Mouse (Mus musculus): ENCODE results near the gene Fmnl2. TPM values are rescaled to one million over a fixed set of nuclear protein-coding genes. Genes with fewer than 3 reads are reported as not detected.

Fmnl2 gene
- total and polyA plus RNA-seq, 2 experiments = 0.94 to 4.4 TPM

DNA sequence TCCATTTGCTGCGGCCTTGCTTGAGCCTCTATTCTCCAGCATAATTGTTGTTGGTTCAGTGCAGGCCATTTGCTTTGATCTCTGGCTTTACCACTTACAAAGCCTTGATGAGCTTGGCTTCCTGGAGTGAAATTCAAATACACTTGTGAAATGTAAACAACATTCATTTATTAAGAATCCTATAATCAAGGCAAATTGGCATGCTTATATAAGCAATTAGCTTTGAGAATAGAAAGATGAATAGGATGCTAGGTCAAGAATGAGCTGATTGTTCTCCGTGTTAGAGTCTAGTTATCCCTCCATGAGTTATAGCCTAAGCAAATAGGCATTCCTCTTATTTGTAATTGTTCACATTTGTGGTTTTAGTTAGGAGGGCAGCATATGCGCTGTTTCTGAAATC, 8.5 kb downstream of the Fmnl2 start:
- Histone ChIP-seq H3K27ac (replicated peaks; ENCODE audit: insufficient read depth, low read depth, low read length) (no peak overlapping the region), H3K4me1 (ENCODE audit: control insufficient read depth, insufficient read depth, low read length) (no peaks in the 10 kb centered on the region), H3K79me2 (ENCODE audit: control insufficient read depth, insufficient read depth, low read length) (peaks cover 11% of the 10 kb centered on the region; the same call in 1 of the 2 replicates), H3K9ac (ENCODE audit: low read depth, low read length) (no peak overlapping the region), H3K36me3 (ENCODE audit: control insufficient read depth, insufficient read depth, low read length) (no peaks in the 10 kb centered on the region), H3K27me3 (ENCODE audit: control insufficient read depth, insufficient read depth, low read length) (no peaks in the 10 kb centered on the region), H3K4me3 (ENCODE audit: insufficient read depth, low read depth, low read length) (no peak overlapping the region)
- WGBS = 93% methylated on average over 3 of the region's 3 CpGs
- TF ChIP-seq CTCF (IDR thresholded peaks at IDR 0.05; ENCODE audit: low read depth, low read length) (no peak), POLR2A (IDR thresholded peaks at IDR 0.05; ENCODE audit: extremely low read depth, insufficient read depth, low read length) (no peak)
- no peak for DNase-seq (ENCODE audit: extremely low read depth, low read depth, low spot score)

DNA sequence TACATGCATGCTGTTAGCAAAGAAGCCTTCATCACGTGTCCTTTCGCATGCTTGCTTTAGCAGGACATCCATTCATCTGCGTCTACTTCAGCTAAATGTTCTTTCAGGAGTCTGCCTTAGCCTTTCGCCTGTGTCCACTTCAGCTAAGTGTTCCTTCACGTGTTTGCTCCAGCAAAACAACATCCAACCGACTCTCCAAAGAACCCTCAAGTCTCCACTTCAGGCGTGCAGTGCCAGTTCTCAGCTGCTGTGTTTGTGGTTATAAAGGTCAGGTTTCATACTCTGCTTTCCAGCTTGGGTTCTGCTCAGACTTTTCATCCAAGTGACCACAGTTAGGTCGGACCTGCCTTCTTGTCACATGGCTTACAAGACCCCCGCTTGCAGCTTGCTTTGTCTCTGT, 10.1 kb downstream of the Fmnl2 start:
- TF ChIP-seq POLR2A (IDR thresholded peaks at IDR 0.05; ENCODE audit: extremely low read depth, insufficient read depth, low read length) (no peak), CTCF (IDR thresholded peaks at IDR 0.05; ENCODE audit: low read depth, low read length) (no peak)
- peaks cover 7% of the 10 kb centered on the region; the same call in 1 of the 2 replicates for H3K79me2 ChIP-seq (ENCODE audit: control insufficient read depth, insufficient read depth, low read length)
- no peak overlapping the region for H3K9ac ChIP-seq (ENCODE audit: low read depth, low read length)
- no peaks in the 10 kb centered on the region for H3K27me3 ChIP-seq (ENCODE audit: control insufficient read depth, insufficient read depth, low read length)
- H3K4me1 ChIP-seq (ENCODE audit: control insufficient read depth, insufficient read depth, low read length) = peaks cover 2% of the 10 kb centered on the region; the same call in 1 of the 2 replicates
- H3K27ac ChIP-seq (replicated peaks; ENCODE audit: insufficient read depth, low read depth, low read length) = no peak overlapping the region
- H3K4me3 ChIP-seq (ENCODE audit: insufficient read depth, low read depth, low read length) = no peak overlapping the region
- H3K36me3 ChIP-seq (ENCODE audit: control insufficient read depth, insufficient read depth, low read length) = no peaks in the 10 kb centered on the region
- WGBS = 84% methylated on average over 9 of the region's 9 CpGs
- DNase-seq (ENCODE audit: extremely low read depth, low read depth, low spot score) = no peak

DNA sequence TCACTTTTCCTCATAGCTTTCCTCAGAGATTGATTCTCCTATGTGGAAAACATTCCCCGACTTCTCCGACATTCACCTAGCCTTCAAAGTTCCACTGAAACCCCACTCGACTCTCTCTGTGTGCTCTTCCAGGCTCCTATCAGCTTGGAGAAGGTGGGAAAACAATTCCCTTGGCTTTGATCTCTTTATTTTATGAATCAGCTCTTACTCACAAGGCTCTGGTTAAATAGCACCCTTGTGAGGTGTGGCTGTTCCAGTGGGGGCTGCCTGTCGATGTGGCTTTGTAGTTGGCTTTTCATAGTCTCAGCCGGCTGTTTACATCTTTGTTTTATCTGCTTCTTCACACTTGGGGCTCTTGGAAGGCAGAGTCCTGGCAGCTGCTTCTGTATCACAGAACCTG, 10.5 kb downstream of the Fmnl2 start:
- WGBS = 66% methylated on average over 5 of the region's 5 CpGs
- Histone ChIP-seq H3K4me3 (ENCODE audit: insufficient read depth, low read depth, low read length) (no peak overlapping the region), H3K36me3 (ENCODE audit: control insufficient read depth, insufficient read depth, low read length) (no peaks in the 10 kb centered on the region), H3K27ac (replicated peaks; ENCODE audit: insufficient read depth, low read depth, low read length) (no peak overlapping the region), H3K27me3 (ENCODE audit: control insufficient read depth, insufficient read depth, low read length) (no peaks in the 10 kb centered on the region), H3K79me2 (ENCODE audit: control insufficient read depth, insufficient read depth, low read length) (peaks cover 7% of the 10 kb centered on the region; the same call in 1 of the 2 replicates), H3K9ac (ENCODE audit: low read depth, low read length) (no peak overlapping the region), H3K4me1 (ENCODE audit: control insufficient read depth, insufficient read depth, low read length) (peaks cover 2% of the 10 kb centered on the region; the same call in 1 of the 2 replicates)
- DNase-seq (ENCODE audit: extremely low read depth, low read depth, low spot score) = no peak
- TF ChIP-seq POLR2A (IDR thresholded peaks at IDR 0.05; ENCODE audit: extremely low read depth, insufficient read depth, low read length) (no peak), CTCF (IDR thresholded peaks at IDR 0.05; ENCODE audit: low read depth, low read length) (no peak)

DNA sequence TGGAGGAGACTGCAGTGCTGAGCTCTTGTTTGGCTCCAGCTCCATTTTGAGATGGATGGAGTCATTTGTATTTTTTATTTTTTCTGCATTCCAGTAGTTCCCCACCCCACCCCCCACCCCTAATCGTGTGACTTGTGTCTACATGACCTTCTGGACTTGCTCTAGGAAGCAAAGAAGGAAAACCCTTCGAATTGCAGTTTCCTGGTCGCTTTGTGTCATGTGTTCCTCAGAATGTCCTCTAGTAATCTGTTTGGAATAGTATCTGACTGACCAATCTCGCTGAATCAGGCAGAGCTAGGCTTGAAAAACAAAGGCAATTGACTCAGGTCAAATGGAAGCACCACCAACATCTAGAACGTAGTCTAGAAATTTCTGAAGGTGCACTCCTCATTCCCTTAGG, 15.0 kb downstream of the Fmnl2 start:
- peaks cover 2% of the 10 kb centered on the region; the same call in 1 of the 2 replicates for H3K4me1 ChIP-seq (ENCODE audit: control insufficient read depth, insufficient read depth, low read length)
- H3K9ac ChIP-seq (ENCODE audit: low read depth, low read length) = no peak overlapping the region
- peak; percentile 50 for DNase-seq (ENCODE audit: extremely low read depth, low read depth, low spot score)
- H3K79me2 ChIP-seq (ENCODE audit: control insufficient read depth, insufficient read depth, low read length) = peaks cover 2% of the 10 kb centered on the region; the same call in 1 of the 2 replicates
- H3K27ac ChIP-seq (replicated peaks; ENCODE audit: insufficient read depth, low read depth, low read length) = peak overlapping the region; percentile 31; the same call in 1 of the 2 replicates
- TF ChIP-seq CTCF (IDR thresholded peaks at IDR 0.05; ENCODE audit: low read depth, low read length) (no peak), POLR2A (IDR thresholded peaks at IDR 0.05; ENCODE audit: extremely low read depth, insufficient read depth, low read length) (no peak)
- no peak overlapping the region for H3K4me3 ChIP-seq (ENCODE audit: insufficient read depth, low read depth, low read length)
- WGBS = 23% methylated on average over 5 of the region's 5 CpGs
- no peaks in the 10 kb centered on the region for H3K27me3 ChIP-seq (ENCODE audit: control insufficient read depth, insufficient read depth, low read length)
- no peaks in the 10 kb centered on the region for H3K36me3 ChIP-seq (ENCODE audit: control insufficient read depth, insufficient read depth, low read length)

DNA sequence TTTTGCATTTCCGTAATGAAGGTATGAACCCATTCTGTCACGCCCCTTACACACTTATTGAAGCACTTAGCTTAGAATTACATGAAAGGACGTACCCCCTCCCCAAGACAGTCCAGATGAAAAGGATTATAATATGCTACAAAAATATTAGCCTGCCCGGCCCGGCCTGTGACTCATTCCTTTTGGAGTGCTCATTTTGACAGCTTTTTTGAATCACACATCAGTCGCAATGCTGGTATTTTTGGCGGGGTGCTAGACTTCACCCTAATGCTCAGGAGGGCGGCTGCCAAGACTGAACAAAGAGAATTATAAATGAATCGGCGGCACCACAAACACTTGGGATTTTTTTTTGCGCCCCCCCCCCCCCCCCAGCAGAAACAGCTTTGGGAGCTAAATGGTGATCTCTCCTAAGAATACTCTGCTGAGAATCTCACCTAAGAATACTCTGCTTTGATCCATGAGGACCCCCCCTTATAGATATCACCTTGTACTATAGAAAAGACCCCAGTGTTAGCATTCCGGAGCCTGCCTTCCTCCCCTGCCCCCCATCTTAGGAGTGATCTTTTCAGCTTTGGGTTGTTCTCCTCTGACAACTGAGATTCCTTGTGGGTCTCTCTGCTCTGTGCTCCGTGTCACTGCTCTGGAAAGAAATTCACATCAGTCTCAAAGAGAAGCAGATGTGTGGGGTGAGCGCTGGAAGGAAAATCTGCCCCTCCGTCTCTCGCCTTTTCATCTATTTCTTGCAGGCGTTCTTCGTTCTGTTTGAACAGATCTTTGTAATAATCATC, 15.8 kb downstream of the Fmnl2 start:
- TF ChIP-seq POLR2A (IDR thresholded peaks at IDR 0.05; ENCODE audit: extremely low read depth, insufficient read depth, low read length) (no peak), CTCF (IDR thresholded peaks at IDR 0.05; ENCODE audit: low read depth, low read length) (no peak)
- Histone ChIP-seq H3K4me1 (ENCODE audit: control insufficient read depth, insufficient read depth, low read length) (peaks cover 2% of the 10 kb centered on the region; the same call in 1 of the 2 replicates), H3K27me3 (ENCODE audit: control insufficient read depth, insufficient read depth, low read length) (no peaks in the 10 kb centered on the region), H3K9ac (ENCODE audit: low read depth, low read length) (no peak overlapping the region), H3K27ac (replicated peaks; ENCODE audit: insufficient read depth, low read depth, low read length) (no peak overlapping the region), H3K36me3 (ENCODE audit: control insufficient read depth, insufficient read depth, low read length) (no peaks in the 10 kb centered on the region), H3K4me3 (ENCODE audit: insufficient read depth, low read depth, low read length) (no peak overlapping the region), H3K79me2 (ENCODE audit: control insufficient read depth, insufficient read depth, low read length) (peaks cover 2% of the 10 kb centered on the region; the same call in 1 of the 2 replicates)
- 88% methylated on average over 18 of the region's 18 CpGs for WGBS
- no peak for DNase-seq (ENCODE audit: extremely low read depth, low read depth, low spot score)

DNA sequence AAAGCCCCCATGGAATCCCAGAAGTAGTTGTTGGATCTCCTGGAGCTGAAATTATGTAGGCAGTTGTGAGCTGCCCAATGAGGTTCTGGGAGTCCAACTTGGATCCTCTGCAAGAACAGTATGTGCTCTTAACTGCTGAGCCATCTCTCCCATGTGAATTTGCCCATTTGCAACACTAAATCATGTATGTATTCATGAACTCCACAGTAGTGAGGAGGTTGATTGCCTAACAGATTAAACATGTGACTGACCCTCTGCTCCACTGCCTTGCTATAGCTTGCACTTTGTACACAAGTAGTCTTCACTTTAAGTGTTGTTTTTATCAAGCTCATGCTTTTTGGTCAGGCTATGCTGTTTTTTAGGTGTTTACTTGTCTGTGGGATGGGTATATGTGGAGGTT, 17.1 kb downstream of the Fmnl2 start:
- H3K36me3 ChIP-seq (ENCODE audit: control insufficient read depth, insufficient read depth, low read length) = no peaks in the 10 kb centered on the region
- H3K27me3 ChIP-seq (ENCODE audit: control insufficient read depth, insufficient read depth, low read length) = no peaks in the 10 kb centered on the region
- peaks cover 2% of the 10 kb centered on the region; the same call in 1 of the 2 replicates for H3K79me2 ChIP-seq (ENCODE audit: control insufficient read depth, insufficient read depth, low read length)
- TF ChIP-seq POLR2A (IDR thresholded peaks at IDR 0.05; ENCODE audit: extremely low read depth, insufficient read depth, low read length) (no peak), CTCF (IDR thresholded peaks at IDR 0.05; ENCODE audit: low read depth, low read length) (no peak)
- H3K4me3 ChIP-seq (ENCODE audit: insufficient read depth, low read depth, low read length) = no peak overlapping the region
- no peak for DNase-seq (ENCODE audit: extremely low read depth, low read depth, low spot score)
- peaks cover 2% of the 10 kb centered on the region; the same call in 1 of the 2 replicates for H3K4me1 ChIP-seq (ENCODE audit: control insufficient read depth, insufficient read depth, low read length)
- H3K9ac ChIP-seq (ENCODE audit: low read depth, low read length) = no peak overlapping the region
- no peak overlapping the region for H3K27ac ChIP-seq (replicated peaks; ENCODE audit: insufficient read depth, low read depth, low read length)

Data from liver, adult 2 months (tissue).